Mouse (Mus musculus) megakaryocyte-erythroid progenitor cell, adult 5-6 weeks (primary cell): ENCODE results near the gene Grik1. TPM values are rescaled to one million over a fixed set of nuclear protein-coding genes. Genes with fewer than 3 reads are reported as not detected.

Experiments
- ATAC-seq: replicated peaks from 2 replicates; pipeline ENCODE4 v1.8.0; 2016; ENCODE audit warnings: mild to moderate bottlenecking, inconsistent platforms; ENCODE audit not compliant: severe bottlenecking, poor library complexity, low FRiP score, low TSS enrichment
- total RNA-seq, 2 experiments: library from RNA; stranded (forward) in 1 of 2; stranded (reverse) in 1 of 2; fragments of 200-1000, 215-1000 nt in 1 of 2; fragments of >200 nt in 1 of 2; fragmentation: Nextera tagmentation in 1 of 2; gene quantifications; 2 replicates each; pipeline ENCODE4 v1.2.3; 2014 to 2017

Grik1 gene
- total RNA-seq, 2 experiments from 2014 or later = not detected

GRCm38 (mm10) chr16:88174083-88174721, 115.9 kb downstream of the Grik1 start:
- no peak for ATAC-seq

DNA sequence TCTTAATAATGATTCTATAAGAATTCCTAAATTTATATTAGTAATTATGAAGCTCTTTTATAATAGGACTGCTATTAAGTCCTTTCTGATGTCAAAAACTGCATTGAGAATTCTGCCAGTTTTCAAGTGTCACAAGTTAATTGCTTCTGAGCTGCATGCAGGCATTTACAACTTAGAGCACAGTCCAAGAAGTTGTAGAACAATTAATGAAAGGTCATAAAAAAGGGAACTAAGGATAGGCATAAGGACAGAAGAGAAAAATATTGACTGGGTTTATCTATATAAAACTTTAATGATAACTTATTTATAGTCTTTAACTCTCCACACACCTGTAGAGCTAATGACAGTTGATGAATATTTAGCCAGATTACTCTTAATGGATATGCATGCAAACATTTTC, 123.5 kb downstream of the Grik1 start:
- ATAC-seq = no peak

DNA sequence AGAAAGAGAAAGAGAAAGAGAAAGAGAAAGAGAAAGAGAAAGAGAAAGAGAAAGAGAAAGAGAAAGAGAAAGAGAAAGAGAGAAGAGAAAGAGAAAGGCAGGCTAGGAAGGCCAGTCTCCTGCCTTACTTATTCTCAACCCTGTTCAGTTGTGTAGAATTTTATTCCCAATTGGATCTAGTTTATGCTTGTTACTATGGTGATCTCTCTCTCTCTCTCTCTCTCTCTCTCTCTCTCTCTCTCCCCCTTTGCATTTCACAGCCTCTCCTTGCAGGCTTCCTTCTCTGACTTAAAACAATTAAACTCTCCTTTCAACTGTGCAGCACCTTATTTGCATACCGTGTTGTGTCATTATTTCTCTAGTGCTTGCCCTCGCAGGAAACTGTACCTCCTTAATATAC, 147.5 kb downstream of the Grik1 start:
- no peak for ATAC-seq

DNA sequence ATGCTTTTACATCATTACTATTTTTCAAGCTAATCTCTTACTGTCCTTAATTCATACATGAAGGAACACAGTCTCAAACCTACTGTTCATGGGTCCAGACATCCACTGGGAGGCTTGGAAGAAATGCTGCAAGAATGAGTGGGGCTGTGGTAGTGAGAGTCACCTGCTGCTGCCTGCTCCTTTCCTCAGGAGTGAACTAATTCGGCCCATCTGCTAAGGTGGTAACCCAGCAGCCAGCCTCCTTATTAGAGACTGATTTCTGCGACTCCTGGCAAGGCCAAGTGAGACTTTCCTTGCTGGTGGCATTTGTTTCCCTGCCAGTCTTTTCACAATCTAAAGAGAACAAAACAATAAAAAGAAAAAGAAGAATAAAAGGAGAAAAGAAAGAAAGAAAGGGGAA, 147.9 kb downstream of the Grik1 start:
- no peak for ATAC-seq

GRCm38 (mm10) chr16:88141594-88141993, 148.5 kb downstream of the Grik1 start:
- no peak for ATAC-seq

GRCm38 (mm10) chr16:88138913-88139312, 151.2 kb downstream of the Grik1 start:
- ATAC-seq = no peak

DNA sequence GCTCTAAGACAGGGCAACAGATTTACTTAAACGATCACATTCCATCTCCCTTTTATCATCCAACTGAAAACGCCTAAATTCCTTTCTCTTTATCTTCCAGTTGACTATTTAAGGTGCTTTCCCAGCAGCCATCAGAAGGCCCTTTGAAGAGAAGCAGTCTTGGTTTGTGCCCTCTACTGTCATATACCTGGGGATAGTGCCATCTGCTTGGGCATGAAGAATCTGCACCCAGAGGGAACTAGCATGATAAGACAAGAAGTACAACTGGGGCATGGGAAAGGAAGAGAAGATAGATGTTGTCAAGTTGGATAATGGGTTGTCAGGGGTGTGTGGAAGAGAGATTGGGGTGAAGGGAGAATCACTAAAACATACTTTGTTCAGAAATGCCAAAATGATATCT, 157.1 kb downstream of the Grik1 start:
- no peak for ATAC-seq

GRCm38 (mm10) chr16:88131103-88131502, 159.0 kb downstream of the Grik1 start:
- ATAC-seq = no peak

DNA sequence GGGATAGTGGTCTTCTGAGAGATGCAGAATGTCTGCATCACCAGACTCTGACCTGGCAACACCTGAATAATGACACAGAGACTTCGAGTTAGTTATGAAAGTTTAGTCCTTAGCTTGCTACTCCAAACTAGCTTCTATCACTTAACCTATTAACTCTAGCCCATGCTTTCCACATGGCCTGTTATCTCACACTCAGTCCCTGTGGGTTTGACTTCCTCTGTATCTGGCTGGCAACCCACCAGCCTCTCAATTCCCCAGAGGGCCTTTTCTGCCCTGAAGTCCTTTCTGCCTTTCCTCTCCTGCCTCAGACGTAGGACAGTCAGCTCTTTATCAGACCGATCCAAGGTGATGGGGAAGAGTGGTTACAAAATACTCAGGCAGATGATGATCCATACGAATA, 165.0 kb downstream of the Grik1 start:
- ATAC-seq = no peak

GRCm38 (mm10) chr16:88112551-88113138, 177.4 kb downstream of the Grik1 start:
- no peak for ATAC-seq

DNA sequence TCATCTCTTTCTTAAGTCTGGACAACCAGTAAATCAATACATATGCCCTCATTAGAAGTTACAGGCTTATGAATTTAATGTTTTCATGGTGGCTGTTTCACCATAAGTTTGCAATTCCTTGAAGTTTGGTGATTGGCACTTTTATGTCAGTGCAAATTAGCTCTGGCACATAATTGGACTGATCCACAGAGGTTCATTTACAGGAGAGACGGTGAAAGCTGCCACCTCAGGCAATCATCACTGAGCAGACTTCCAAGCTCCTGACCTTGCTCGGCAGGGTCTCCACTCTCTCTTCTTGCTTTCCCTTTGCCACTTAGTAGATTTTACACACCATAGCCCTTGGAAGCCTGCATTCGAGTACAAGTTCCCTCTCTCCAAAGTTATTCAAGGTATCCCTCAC, 178.6 kb downstream of the Grik1 start:
- ATAC-seq = no peak

DNA sequence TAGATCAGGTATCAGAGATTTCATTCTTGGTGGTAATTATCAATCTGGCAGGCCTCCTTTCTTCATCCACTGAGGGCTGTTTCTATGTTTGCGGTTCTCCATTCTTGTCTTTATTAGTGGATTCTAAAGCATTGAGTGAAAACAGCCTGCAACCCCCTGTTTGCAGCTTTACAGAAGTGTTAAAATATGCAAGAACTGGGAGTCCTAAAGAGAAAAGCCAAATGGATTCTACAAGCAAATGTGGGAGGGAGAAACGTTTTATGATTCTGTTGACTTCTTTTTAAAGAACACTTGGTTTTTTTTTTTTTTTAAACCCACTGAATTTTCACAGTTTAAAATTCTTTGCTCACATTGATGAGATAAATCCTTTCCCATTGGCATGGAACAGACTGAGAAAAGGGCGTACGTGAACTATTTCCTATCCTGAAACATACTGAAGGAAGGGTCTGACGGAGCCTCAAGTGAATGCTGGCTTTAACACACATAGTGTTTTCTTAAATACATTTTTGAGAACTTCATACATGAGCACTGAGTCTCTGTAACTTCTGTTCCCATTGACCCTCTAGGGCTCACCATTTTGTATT, 195.8 kb downstream of the Grik1 start:
- ATAC-seq = no peak

DNA sequence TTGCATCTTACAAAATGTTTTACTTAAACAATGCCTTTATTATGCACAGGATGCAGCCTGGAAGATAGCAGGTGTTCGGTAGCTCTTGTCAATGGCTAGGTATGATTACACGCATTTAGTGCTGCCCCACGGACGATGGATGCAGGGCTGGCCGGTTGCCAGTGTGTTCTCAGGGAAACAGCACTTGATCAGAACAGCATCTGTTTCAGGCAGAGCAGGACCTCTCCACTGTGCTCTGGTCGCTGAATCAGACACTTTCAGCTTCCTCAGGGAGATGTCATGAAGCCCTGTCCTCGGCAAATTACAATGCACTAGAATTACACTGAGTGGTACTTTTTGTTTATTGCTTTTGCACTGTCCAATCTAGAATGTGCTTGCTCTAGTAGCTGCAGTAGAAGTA, 202.8 kb downstream of the Grik1 start:
- no peak for ATAC-seq

DNA sequence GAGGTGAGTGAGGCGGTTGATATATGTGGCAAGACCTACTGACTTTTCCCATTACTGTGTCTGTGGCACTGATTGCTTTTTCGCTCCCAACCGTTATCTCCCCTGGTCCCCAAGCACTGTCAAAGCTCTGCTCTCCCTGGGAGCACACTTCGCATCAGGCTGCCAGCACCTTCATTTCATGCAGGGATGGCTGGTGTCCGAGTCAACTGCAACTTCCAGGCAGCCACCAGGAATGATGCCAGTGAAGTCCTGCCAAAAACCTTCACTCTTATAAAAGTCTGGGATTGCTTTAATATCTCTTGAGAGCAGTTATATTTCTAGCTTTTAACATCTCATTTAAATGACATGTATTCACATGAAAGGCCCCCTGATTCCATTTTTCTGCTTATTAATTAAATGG, 215.3 kb downstream of the Grik1 start:
- ATAC-seq = no peak

DNA sequence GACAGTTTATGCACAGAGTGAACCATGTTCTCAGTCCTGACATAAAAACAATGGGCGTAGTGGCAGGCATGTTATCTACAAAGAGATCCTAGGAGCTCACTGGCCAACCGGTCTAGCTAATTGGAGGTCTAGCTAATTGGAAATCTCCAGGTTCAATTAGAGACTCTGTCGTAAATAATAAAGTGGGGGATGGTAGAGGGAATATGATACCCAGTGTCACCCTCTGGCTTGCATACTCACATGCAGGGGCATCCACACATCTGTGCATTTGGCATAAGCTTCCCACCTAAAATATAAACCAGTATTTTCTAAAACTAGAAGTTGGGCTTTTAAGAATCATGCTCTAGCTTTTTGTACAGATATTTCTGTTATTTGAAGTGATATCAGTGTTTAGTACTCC, 229.1 kb downstream of the Grik1 start:
- ATAC-seq = no peak

GRCm38 (mm10) chr16:88048121-88048520, 241.9 kb downstream of the Grik1 start:
- no peak for ATAC-seq

GRCm38 (mm10) chr16:88044321-88044720, 245.7 kb downstream of the Grik1 start:
- no peak for ATAC-seq

GRCm38 (mm10) chr16:88042458-88042857, 247.6 kb downstream of the Grik1 start:
- no peak for ATAC-seq

GRCm38 (mm10) chr16:88038503-88039091, 251.5 kb downstream of the Grik1 start:
- no peak for ATAC-seq

DNA sequence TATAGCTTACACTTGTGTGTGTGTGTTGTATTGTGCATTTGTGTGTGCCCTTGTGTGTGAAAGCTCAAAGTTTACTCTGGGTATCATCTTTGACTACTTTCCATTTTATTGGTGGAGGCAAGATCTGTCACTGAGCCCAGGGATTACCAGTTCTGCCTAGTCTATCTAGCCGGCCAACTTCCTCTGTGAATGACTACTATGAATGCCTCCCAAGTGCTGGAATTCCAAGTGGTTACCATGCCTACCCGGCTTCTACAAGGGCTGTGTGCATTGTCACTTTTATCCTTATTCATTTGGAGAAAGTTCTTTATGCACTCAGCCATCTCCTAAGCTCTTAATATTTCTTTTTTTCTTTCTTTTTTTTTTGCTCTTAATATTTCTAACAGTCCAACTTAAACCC, 301.3 kb downstream of the Grik1 start:
- no peak for ATAC-seq
